Mouse (Mus musculus) lung, embryonic 15.5 days (tissue): Measurements from ENCODE around the gene Ifit1. TPM values are rescaled to one million over a fixed set of nuclear protein-coding genes. Genes with fewer than 3 reads are reported as not detected.

Experiments
- ATAC-seq: fragments of 200-750 bp; cut with Nextera tagmentation; 2 replicates; pipeline ENCODE4 v1.8.0; 2017; ENCODE audit warnings: moderate number of reproducible peaks, borderline replicate concordance; ENCODE audit not compliant: low FRiP score, low TSS enrichment; ENCODE audit errors: extremely low read depth
- H3K27ac ChIP-seq: fragments of 300-500 bp; sonication (generic); 2 replicates; pipeline ENCODE4 v1.5.1; 2015; ENCODE audit warnings: moderate library complexity, mild to moderate bottlenecking, inconsistent platforms
- H3K27me3 ChIP-seq: fragments of 300-500 bp; sonication (generic); 2 replicates; pipeline ENCODE4 v1.6.1; 2015; ENCODE audit warnings: inconsistent platforms
- H3K36me3 ChIP-seq: fragments of 300-500 bp; sonication (generic); 2 replicates; pipeline ENCODE4 v1.6.1; 2015; ENCODE audit warnings: inconsistent platforms
- H3K4me1 ChIP-seq: fragments of 300-500 bp; sonication (generic); 2 replicates; pipeline ENCODE4 v1.6.1; 2015; ENCODE audit warnings: inconsistent platforms
- H3K4me2 ChIP-seq: fragments of 300-500 bp; sonication (generic); 2 replicates; pipeline ENCODE4 v1.6.1; 2015; ENCODE audit warnings: inconsistent platforms, mild to moderate bottlenecking, moderate library complexity
- H3K4me3 ChIP-seq: fragments of 300-500 bp; sonication (generic); 2 replicates; pipeline ENCODE4 v1.5.1; 2015; ENCODE audit warnings: mild to moderate bottlenecking, inconsistent platforms
- H3K9ac ChIP-seq: fragments of 300-500 bp; sonication (generic); 2 replicates; pipeline ENCODE4 v1.6.1; 2015; ENCODE audit warnings: inconsistent platforms
- H3K9me3 ChIP-seq: fragments of 300-500 bp; sonication (generic); 2 replicates; pipeline ENCODE4 v1.6.1; 2016; ENCODE audit warnings: inconsistent platforms
- WGBS: fragments of 180-500 bp; shearing (Covaris S2); methylation state at CpG from one replicate; pipeline ENCODE4 v1.1.7; 2015; 5-methylcytosine and 5-hydroxymethylcytosine counted together
- polyA plus RNA-seq: library from polyadenylated mRNA; unstranded; fragments of >200 nt; fragmentation: Nextera tagmentation; extraction: Ambion mirVana; gene quantifications from 2 replicates; pipeline ENCODE4 v1.2.1, GENCODE M21; 2015

Ifit1 gene
- polyA plus RNA-seq, 1 experiment from 2014 or later, result 0.62 TPM

DNA sequence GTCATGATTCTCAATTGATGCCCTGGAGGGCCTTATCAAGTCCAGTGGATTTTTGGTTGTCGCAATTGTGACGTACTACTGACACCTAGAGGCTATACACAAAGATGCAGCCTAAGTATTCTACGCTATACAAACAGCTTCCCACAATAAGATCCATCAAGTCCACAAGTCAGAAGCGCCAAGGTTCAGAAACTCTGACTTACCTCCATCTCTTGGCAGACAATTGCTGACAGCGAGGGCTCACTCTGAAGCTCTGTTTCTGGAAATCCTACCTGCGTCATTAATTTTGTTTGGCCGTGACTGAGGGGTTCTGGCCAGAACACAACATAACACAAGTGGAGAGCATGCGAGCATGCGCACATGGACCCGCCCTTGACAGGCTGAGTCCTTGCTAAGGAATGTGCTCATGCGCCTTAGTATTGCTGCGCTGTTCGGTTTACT, 21.4 kb downstream of the Ifit1 start:
- no peak overlapping the region for H3K27ac ChIP-seq
- no peaks in the 10 kb centered on the region for H3K27me3 ChIP-seq
- WGBS, result 16% methylated on average over 13 of the region's 13 CpGs
- ATAC-seq, result peak; percentile 88
- H3K36me3 ChIP-seq, result no peaks in the 10 kb centered on the region
- H3K9ac ChIP-seq, result peak overlapping the region; percentile 32; the same call in 1 of the 2 replicates
- H3K4me3 ChIP-seq, result peak overlapping the region; percentile 43
- H3K4me1 ChIP-seq, result peaks cover 5% of the 10 kb centered on the region; the same call in 1 of the 2 replicates
- H3K4me2 ChIP-seq, result peak overlapping the region; percentile 61
- no peaks in the 10 kb centered on the region for H3K9me3 ChIP-seq

DNA sequence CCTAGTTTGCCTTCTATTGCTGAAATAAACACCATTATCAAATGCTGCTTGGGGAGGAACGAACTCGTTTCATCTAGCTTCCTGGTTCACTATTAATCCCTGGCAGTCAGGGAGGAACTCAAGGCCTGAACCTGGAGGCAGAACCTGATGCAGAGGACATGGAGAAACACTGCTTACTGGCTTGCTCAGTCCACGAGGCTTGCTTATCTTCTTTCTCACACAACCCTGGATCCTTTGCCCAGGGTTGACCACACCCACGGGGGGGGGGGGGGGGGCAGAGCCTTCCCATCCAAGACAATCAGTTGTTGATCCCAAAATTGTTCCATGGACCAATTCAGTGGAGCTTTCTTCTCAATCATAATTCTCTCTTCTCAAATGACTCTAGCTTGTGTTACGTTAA, 22.1 kb downstream of the Ifit1 start:
- 39% methylated on average over 5 of the region's 5 CpGs for WGBS
- no peak overlapping the region for H3K27ac ChIP-seq
- H3K9ac ChIP-seq, result no peak overlapping the region
- peak overlapping the region; percentile 61; the same call in 1 of the 2 replicates for H3K4me2 ChIP-seq
- H3K36me3 ChIP-seq, result no peaks in the 10 kb centered on the region
- ATAC-seq, result no peak
- H3K9me3 ChIP-seq, result no peaks in the 10 kb centered on the region
- peaks cover 5% of the 10 kb centered on the region; the same call in 1 of the 2 replicates for H3K4me1 ChIP-seq
- no peaks in the 10 kb centered on the region for H3K27me3 ChIP-seq
- H3K4me3 ChIP-seq, result no peak overlapping the region

DNA sequence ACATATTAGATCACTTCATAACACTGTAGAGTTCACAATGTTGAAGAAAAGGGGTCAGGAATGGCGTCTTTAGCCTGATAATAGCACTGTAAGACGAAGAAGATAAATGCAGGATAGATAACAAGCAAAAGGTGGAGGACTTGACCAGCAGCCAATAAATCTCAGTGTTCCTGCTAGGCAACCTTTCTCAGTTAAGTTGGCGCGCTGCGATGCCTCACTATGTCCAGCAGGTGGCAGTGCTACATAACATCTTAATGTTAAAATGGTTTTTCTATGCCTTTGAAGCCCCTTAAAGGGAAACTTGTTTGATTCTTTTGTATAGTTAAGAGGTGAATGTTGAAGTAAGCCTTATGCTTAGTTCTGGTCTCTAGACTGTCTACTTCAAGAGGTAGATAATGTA, 25.5 kb downstream of the Ifit1 start:
- Histone ChIP-seq H3K4me2 (no peak overlapping the region), H3K4me3 (no peak overlapping the region), H3K9me3 (no peaks in the 10 kb centered on the region), H3K36me3 (no peaks in the 10 kb centered on the region), H3K27me3 (no peaks in the 10 kb centered on the region), H3K27ac (no peak overlapping the region), H3K9ac (no peak overlapping the region), H3K4me1 (peaks cover 5% of the 10 kb centered on the region; the same call in 1 of the 2 replicates)
- no peak; the same call in 1 of the 2 replicates for ATAC-seq
- WGBS, result under 1% methylated on average over 5 of the region's 5 CpGs

- H3K4me2 ChIP-seq, result no peak overlapping the region
- H3K9me3 ChIP-seq, result no peaks in the 10 kb centered on the region
- no peaks in the 10 kb centered on the region for H3K27me3 ChIP-seq
- H3K27ac ChIP-seq, result no peak overlapping the region
- no peak for ATAC-seq
- H3K4me1 ChIP-seq, result no peaks in the 10 kb centered on the region; the same call in 1 of the 2 replicates
- no peaks in the 10 kb centered on the region for H3K36me3 ChIP-seq
- no peak overlapping the region for H3K4me3 ChIP-seq
- WGBS, result 47% methylated on average over 7 of the region's 7 CpGs
- H3K9ac ChIP-seq, result no peak overlapping the region
Observed at GRCm38 (mm10) chr19:34673476-34673875, 32.8 kb downstream of the Ifit1 start.

GRCm38 (mm10) chr19:34678428-34678827, 37.8 kb downstream of the Ifit1 start:
- Histone ChIP-seq H3K27me3 (no peaks in the 10 kb centered on the region), H3K9ac (no peak overlapping the region), H3K36me3 (no peaks in the 10 kb centered on the region), H3K4me1 (no peaks in the 10 kb centered on the region; the same call in 1 of the 2 replicates), H3K4me3 (no peak overlapping the region), H3K27ac (no peak overlapping the region), H3K4me2 (no peak overlapping the region), H3K9me3 (no peaks in the 10 kb centered on the region)
- no peak for ATAC-seq
- 83% methylated on average over 4 of the region's 4 CpGs for WGBS

DNA sequence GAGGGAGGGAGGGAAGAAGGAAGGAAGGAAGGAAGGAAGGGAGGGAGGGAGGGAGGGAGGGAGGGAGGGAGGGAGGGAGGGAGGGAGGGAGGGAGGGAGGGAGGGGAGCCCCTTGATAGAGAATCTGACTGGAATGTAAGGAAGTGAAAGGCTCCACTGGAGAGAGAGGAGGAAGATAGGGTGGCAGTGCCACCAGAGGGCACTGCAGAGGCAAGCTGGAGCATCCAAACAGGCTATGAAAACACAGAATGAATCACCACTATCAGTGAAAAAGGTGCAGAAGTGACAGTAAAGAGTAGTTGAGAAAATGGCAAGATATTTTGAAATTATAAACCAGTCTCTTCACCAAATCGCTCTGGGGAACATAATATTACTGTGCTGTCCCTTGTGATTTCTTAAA, 44.2 kb downstream of the Ifit1 start:
- no peak for ATAC-seq

DNA sequence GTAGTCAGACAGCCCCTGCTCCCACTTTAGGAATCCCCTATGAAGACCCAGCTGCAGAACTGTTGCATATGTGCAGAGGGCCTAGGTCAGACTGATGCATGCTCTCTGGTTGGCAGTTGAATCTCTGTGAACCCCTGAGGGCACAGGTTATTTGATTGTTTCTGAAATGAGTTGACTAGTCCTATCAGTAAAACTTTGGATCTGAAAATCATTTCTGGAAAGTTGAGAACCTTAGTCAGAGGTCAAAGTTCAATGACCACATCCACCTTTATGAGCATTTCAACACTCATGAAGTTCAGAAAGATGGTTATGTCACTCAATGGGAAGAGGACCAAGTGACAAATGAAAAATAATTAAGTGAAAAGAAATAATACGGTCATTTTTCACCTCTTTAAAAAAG, 44.9 kb downstream of the Ifit1 start:
- H3K27ac ChIP-seq, result no peak overlapping the region
- WGBS, result 95% methylated on average over 1 of the region's 1 CpGs

More for the DNA sequence above, 44.2 kb downstream of the Ifit1 start:
- no peaks in the 10 kb centered on the region for H3K27me3 ChIP-seq
- no peaks in the 10 kb centered on the region for H3K4me1 ChIP-seq
- WGBS, result 60% methylated on average over 1 of the region's 1 CpGs
- H3K9me3 ChIP-seq, result no peaks in the 10 kb centered on the region
- no peak overlapping the region for H3K9ac ChIP-seq
- H3K4me2 ChIP-seq, result no peak overlapping the region
- H3K4me3 ChIP-seq, result no peak overlapping the region
- H3K27ac ChIP-seq, result no peak overlapping the region
- H3K36me3 ChIP-seq, result no peaks in the 10 kb centered on the region

DNA sequence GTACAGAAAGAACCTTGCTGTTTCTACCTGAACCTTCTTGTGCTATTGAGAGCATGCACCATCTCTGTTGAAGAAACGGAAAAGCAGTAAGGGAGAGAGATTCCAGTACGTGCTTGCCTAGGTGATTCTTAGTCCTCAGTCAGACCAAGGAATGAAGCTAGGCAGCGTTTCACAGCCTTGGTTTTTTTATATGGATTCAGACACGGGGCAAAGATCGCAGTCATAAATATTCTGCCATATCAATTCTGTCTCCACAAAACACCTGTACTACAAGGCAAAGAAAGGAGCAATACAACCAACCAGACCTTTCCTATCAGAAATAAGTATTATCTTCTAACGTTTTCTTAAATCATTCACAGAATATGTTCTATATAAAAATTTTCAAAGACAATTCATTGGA, 50.7 kb downstream of the Ifit1 start:
- 0 out of 2 replicates have a peak, but pooled peaks cover 3% of the 10 kb centered on the region for H3K4me1 ChIP-seq
- no peaks in the 10 kb centered on the region for H3K27me3 ChIP-seq
- H3K9me3 ChIP-seq, result no peaks in the 10 kb centered on the region
- H3K4me2 ChIP-seq, result no peak overlapping the region
- H3K4me3 ChIP-seq, result no peak overlapping the region
- no peaks in the 10 kb centered on the region for H3K36me3 ChIP-seq
- no peak overlapping the region for H3K9ac ChIP-seq
- no peak for ATAC-seq
- H3K27ac ChIP-seq, result no peak overlapping the region
- 84% methylated on average over 6 of the region's 6 CpGs for WGBS

More for the DNA sequence above, 44.9 kb downstream of the Ifit1 start:
- no peak overlapping the region for H3K4me3 ChIP-seq
- no peaks in the 10 kb centered on the region for H3K4me1 ChIP-seq
- no peaks in the 10 kb centered on the region for H3K27me3 ChIP-seq
- no peaks in the 10 kb centered on the region for H3K9me3 ChIP-seq
- no peak overlapping the region for H3K4me2 ChIP-seq
- no peak overlapping the region for H3K9ac ChIP-seq
- no peak for ATAC-seq
- H3K36me3 ChIP-seq, result no peaks in the 10 kb centered on the region

DNA sequence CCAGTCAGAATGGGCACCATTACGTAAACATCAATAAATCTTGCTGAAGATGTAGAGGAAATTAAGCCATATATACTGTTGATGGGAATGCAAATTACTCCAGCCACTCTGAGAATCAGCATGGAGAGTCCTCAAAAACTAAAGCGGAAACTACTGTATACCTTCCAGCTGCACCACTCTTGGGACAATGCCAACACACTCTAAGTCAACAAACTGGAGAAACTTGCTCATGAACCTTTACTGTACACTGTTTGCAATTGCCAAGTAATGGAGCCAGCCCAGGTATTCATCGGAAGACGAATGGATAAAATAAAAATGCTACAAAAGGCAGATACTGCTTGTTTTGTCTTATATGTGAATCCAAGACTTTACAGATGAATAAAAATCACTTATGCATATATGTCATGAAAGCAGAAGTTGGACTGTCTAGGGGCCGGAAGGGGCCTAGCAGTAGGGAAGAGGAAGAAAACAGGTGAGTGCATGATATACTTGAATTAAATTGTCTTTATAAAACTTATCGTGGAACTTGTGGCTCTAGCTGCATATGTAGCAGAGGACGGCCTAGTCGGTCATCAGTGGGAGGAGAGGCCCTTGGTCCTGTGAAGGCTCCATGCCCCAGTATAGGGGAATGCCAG, 55.8 kb downstream of the Ifit1 start:
- H3K36me3 ChIP-seq, result no peaks in the 10 kb centered on the region
- H3K9ac ChIP-seq, result no peak overlapping the region
- H3K9me3 ChIP-seq, result no peaks in the 10 kb centered on the region
- 69% methylated on average over 8 of the region's 8 CpGs for WGBS
- 0 out of 2 replicates have a peak, but pooled peaks have one; percentile 67 for ATAC-seq
- H3K4me1 ChIP-seq, result 0 out of 2 replicates have a peak, but pooled peaks cover 7% of the 10 kb centered on the region
- no peak overlapping the region for H3K27ac ChIP-seq
- H3K27me3 ChIP-seq, result no peaks in the 10 kb centered on the region
- H3K4me3 ChIP-seq, result no peak overlapping the region
- H3K4me2 ChIP-seq, result 0 out of 2 replicates have a peak overlapping the region, but pooled peaks have one; percentile 7

- Histone ChIP-seq H3K36me3 (no peaks in the 10 kb centered on the region), H3K9me3 (no peaks in the 10 kb centered on the region), H3K4me2 (no peak overlapping the region), H3K27me3 (no peaks in the 10 kb centered on the region), H3K4me3 (no peak overlapping the region), H3K9ac (no peak overlapping the region), H3K27ac (no peak overlapping the region), H3K4me1 (0 out of 2 replicates have a peak, but pooled peaks cover 7% of the 10 kb centered on the region)
- no peak for ATAC-seq
- WGBS, result 45% methylated on average over 2 of the region's 2 CpGs
Observed at GRCm38 (mm10) chr19:34697461-34697860, 56.8 kb downstream of the Ifit1 start.

DNA sequence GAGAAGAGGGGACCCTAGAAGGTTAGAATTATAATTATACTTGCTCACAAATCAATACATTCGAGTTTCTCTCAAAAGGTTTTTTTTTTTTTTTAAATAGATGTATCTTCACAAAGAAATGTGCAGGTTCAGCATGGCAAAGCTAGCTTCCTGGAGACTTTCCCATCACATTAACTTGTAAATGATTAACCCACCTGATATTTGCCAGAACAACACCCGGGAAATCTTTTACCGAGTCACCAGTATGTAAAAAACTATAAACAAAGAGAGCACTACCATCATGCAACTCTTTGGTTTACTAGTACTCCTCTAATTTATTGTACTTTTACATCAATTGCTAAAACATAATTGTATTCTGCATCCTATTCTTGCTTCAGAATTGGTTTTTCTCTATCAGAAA, 57.8 kb downstream of the Ifit1 start:
- no peaks in the 10 kb centered on the region for H3K36me3 ChIP-seq
- H3K4me3 ChIP-seq, result no peak overlapping the region
- WGBS, result 53% methylated on average over 3 of the region's 3 CpGs
- H3K9me3 ChIP-seq, result no peaks in the 10 kb centered on the region
- no peak overlapping the region for H3K4me2 ChIP-seq
- no peaks in the 10 kb centered on the region for H3K27me3 ChIP-seq
- no peak overlapping the region for H3K27ac ChIP-seq
- no peak for ATAC-seq
- 0 out of 2 replicates have a peak, but pooled peaks cover 7% of the 10 kb centered on the region for H3K4me1 ChIP-seq
- H3K9ac ChIP-seq, result no peak overlapping the region

DNA sequence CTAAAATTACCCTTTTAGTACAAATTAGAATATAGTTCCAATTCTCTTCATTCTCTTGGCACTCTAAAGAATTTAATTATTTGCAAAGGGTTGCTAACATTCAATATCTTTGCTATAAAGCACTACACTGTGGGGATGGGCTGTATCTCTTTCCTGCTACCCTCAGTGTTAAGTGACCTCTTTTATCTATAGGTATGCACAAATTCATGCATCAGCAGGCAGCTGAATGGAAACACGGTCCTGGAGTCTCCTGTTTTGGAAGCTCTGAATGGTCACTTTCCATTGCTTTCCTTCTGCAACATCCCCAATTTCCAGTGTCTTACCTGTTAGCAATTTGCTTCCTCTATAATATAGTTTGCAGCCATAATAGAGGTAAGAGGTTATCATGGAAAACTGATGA, 58.2 kb downstream of the Ifit1 start:
- ATAC-seq, result no peak
- H3K4me1 ChIP-seq, result 0 out of 2 replicates have a peak, but pooled peaks cover 7% of the 10 kb centered on the region
- 62% methylated on average over 1 of the region's 1 CpGs for WGBS
- no peak overlapping the region for H3K4me2 ChIP-seq
- no peak overlapping the region for H3K9ac ChIP-seq
- no peaks in the 10 kb centered on the region for H3K27me3 ChIP-seq
- H3K9me3 ChIP-seq, result no peaks in the 10 kb centered on the region
- no peaks in the 10 kb centered on the region for H3K36me3 ChIP-seq
- no peak overlapping the region for H3K4me3 ChIP-seq
- no peak overlapping the region for H3K27ac ChIP-seq
